Mouse (Mus musculus): ENCODE data around the gene Gm47791.

- no peak for TF ChIP-seq CTCF (IDR thresholded peaks at IDR 0.05; ENCODE audit: borderline replicate concordance, insufficient read depth, low read length)
- no peak for TF ChIP-seq POLR2A (IDR thresholded peaks at IDR 0.05; ENCODE audit: low read depth, low read length)
Observed at GRCm38 (mm10) chr1:82792238-82792637, 21.2 kb upstream of the Gm47791 start.
